Mouse (Mus musculus) right cerebral cortex, postnatal 14 days (tissue): ENCODE measurements around the gene Fam167b.

Experiments
- DNase-seq: peaks from one replicate; pipeline ENCODE4 v3.0.0; 2022

Fam167b gene

GRCm38 (mm10) chr4:129600233-129601158, 22.1 kb upstream of the Fam167b start, which contains the start of the genes Eif3i and Tmem234:
Gene Eif3i, minus strand, starts transcription at chr4:129600648.
Gene Tmem234, plus strand, starts transcription at chr4:129600668.
- peak; percentile 83 for DNase-seq

DNA sequence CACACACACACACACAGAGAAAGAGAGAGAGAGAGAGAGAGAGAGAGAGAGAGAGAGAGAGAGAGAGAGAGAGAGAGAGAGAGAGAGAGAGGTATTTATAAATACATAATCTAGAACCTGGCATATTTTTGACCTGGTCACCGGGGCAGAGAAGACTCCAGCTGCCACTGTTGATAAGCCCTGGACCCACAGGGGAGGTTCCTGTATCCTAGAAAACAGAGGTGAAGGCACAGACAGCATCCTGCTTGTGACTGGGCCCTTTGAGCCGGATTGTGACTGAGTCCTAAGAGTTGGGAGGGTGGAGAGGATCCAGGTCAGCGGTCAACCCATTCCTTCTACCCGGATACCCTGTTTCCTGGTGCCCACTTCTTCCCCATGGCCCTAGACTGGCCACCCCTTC, 10.5 kb upstream of the Fam167b start:
- DNase-seq: no peak

DNA sequence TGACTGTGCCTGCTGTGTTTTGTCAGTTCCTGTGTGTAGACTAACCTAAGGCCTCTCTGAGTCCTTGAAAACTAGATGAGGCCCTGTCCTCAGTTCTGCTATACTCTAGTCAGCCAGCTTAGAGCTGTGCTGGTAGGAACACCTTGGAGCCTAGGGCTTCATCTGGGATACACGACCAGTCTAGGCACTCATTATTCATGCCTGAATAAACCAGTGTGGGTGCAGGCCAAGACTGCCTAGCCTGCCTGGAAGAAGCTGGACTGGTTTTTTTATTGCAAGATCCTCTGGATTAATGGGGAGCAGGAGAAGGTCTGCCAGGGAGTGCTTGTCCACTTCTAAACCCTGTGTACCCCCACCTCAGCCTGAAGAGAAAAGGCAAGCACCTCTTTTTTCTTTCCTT, 8.6 kb upstream of the Fam167b start:
- no peak for DNase-seq

GRCm38 (mm10) chr4:129585773-129586172, 7.4 kb upstream of the Fam167b start:
- DNase-seq: no peak

DNA sequence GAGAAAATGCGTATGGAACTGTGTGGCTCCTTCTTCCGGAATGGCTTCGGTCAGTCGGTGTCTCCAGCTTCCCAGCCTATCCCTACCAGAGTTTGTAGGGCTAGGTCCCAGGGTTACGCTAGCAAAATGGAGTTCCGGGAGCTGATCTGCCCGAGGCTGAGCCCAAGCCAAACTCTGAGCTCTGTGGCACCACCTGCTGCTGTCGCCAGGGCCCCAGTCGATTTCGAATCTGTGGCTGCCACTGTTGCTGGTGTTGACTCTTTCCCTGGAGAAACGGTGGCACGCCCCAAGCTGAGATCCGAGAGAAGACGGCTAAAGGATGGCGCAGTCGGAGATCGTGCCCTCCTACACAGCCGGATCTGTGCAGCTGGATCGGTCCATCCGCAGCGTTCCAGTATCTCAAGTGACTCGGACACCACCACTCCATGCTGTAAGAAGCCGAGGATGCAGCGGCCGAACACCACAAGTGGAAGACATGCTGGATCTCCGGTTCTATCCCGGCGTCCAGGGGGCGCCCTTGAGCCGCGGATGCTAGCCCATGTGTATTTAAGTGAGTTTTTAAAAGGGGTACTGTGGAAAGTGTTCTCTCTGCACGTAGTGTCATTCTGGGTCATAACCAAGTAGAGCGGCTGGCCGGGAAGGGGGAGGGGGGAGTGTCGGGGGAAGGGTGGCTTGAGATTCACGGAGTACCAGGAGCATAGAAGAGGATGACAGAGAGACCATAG, 6.7 kb upstream of the Fam167b start:
- peak; percentile 87 for DNase-seq

GRCm38 (mm10) chr4:129584370-129584769, 6.0 kb upstream of the Fam167b start:
- DNase-seq: no peak

GRCm38 (mm10) chr4:129582251-129582650, 3.9 kb upstream of the Fam167b start:
- no peak for DNase-seq

- DNase-seq: no peak
Measured at GRCm38 (mm10) chr4:129580347-129580746, 2.0 kb upstream of the Fam167b start.

GRCm38 (mm10) chr4:129577688-129578087, 661 bp downstream of the Fam167b start:
- no peak for DNase-seq

- peak; percentile 68 for DNase-seq
Measured at GRCm38 (mm10) chr4:129576863-129577491, 1.4 kb downstream of the Fam167b start.

DNA sequence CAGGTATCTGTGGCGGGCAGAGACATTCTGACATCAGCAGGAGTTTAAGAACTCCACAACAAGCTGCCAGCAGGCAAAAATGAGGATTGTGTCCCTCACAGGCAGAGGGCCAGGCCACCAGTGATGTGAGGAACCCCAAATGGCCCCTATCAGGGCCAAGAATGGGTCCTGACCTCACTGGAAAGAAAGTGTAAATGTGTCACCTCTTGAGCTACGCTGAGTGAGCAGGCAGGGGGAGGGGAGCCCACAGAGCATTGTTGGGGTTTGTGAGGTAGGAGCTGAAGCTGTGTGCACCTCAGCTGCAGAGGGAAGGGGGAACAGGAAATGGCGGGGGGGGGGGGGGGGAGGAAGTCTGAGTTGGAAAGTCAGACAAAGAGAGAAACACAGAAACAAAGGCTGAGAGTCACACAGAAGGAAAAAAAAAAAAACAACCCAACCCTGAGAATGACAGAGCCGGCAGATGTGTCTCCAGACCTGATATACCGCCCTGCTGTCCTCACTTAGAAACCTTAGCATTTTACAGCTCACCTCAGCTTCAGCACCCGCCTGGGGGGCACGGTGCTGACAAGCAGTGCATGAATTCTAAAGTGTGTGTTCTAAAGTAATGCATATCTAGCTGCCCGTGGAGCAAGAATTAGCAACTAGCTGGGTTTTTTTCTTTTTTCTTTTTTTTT, 3.0 kb downstream of the Fam167b start:
- DNase-seq: no peak

GRCm38 (mm10) chr4:129573430-129573829, 4.9 kb downstream of the Fam167b start, which contains the start of gene Lck:
Gene Lck, minus strand, starts transcription at chr4:129573641.
- DNase-seq: no peak

GRCm38 (mm10) chr4:129573093-129573370, 5.3 kb downstream of the Fam167b start:
- no peak for DNase-seq

- no peak for DNase-seq
Measured at GRCm38 (mm10) chr4:129572236-129573092, 5.9 kb downstream of the Fam167b start.

- no peak for DNase-seq
Measured at GRCm38 (mm10) chr4:129571551-129572084, 6.7 kb downstream of the Fam167b start.

DNA sequence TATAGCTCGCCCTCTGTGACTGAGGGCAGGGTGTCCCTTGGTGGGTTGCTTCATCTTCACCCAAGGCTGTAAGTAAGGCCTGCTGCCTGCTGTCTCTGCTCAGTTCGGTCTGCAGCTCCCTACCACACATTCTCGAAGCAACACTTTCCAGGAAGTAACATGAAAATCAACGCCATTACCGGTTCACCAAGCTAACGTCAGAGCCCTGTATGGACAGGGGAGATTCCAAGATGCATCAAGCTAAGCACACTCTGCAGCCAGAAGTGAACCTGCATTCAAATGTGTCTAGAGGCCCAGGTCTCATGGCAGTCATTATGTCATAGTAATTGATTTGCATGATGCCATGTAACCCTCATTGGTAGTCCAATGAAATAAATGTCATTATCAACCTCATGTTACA, 8.3 kb downstream of the Fam167b start:
- DNase-seq: no peak

DNA sequence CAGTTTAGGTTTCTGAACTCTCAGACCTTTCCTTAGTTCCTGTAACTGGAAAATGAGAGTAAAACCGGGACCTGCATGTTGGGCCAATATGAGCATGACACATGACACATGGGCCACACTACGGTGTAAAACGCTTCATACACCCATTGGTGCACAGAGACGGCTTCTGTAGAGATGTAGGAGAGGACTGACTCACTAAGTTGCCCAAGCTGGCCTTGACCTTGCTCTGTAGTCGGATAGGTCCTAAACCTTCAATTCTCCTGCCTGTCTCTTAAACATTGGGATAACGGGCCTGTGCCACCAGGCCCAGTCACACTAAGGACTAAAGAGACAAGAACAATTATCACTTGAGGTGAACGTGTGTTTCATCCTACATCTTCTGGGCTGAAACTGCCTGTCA, 10.0 kb downstream of the Fam167b start:
- no peak for DNase-seq

DNA sequence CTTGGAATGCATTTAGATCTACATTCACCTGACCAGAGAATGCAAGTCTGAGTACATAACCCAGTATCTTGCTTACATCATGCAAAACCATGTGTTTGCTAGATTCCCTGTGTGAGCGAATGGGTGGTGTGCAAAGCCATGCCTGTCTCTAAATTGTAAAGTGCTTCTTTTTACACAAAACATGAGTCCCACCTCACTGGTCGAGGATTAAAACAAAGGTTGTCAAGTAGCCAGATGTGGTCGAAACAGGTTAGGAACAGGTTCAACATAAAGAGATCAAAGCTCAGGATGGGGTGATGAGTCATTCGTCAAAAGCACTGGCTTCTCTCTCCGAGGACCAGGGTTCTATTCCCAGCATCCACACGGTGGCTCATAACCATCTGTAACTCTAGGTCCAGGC, 13.2 kb downstream of the Fam167b start:
- DNase-seq: no peak

- DNase-seq: no peak
Measured at GRCm38 (mm10) chr4:129563718-129564117, 14.6 kb downstream of the Fam167b start.

- no peak for DNase-seq
Measured at GRCm38 (mm10) chr4:129561184-129561583, 17.2 kb downstream of the Fam167b start.

DNA sequence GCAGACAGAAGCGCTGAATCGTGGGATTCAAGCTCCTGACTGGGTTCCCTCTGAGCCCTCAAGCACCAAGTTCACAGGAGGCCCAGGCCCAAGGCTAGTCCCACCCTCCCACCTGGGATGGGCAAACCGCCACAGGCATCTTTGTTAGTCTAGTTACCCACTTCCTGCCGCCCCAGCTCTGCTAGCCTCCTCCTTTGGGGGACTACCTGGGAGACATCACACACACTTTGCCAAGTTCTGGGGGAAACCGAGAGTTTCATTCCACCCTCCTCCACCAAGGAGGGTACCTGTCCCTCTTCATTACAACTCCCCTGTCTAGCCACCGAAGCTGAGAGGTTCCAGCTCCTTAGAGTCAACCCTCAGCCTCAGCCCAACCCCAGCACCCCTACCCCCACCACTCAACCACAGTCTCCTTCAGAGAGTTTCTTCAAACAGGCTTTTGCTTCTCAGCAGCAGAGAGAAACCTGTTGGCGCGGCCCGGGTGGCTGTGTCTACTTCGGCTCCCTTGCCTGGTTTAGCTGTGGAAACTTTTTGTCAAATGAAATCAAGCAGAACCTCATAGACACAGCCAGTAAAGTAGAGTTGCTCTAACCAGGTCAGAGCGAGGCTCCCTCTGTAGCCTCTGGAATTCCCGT, 19.9 kb downstream of the Fam167b start:
- DNase-seq: no peak
